Mouse (Mus musculus): ENCODE data around the gene A230050P20Rik.

- TF ChIP-seq CTCF (IDR thresholded peaks at IDR 0.05; ENCODE audit: borderline replicate concordance, insufficient read depth, low read length) (no peak), POLR2A (IDR thresholded peaks at IDR 0.05; ENCODE audit: low read depth, low read length) (no peak)
Measured at GRCm38 (mm10) chr9:20870211-20871173, 2.0 kb downstream of the A230050P20Rik start.

Data from embryonic fibroblast, embryonic 13.5 days (primary cell).